Mouse (Mus musculus) embryonic facial prominence, embryonic 13.5 days (tissue): Measurements from ENCODE around the gene Cyb5d1. TPM values are rescaled to one million over a fixed set of nuclear protein-coding genes. Genes with fewer than 3 reads are reported as not detected.
A peak's percentile ranks its signal among the peaks of the same experiment; 100 is the strongest.

Experiments used
- ATAC-seq: fragments of 200-750 bp; cut with Nextera tagmentation; 2 replicates; pipeline ENCODE4 v1.8.0; 2017; ENCODE audit warnings: low read depth; ENCODE audit not compliant: insufficient number of reproducible peaks, insufficient read depth, low FRiP score, low TSS enrichment
- H3K27ac ChIP-seq: fragments of 300-500 bp; sonication (generic); 2 replicates; pipeline ENCODE4 v1.5.1; 2015; ENCODE audit warnings: moderate library complexity, mild to moderate bottlenecking, inconsistent platforms
- H3K27me3 ChIP-seq: fragments of 300-500 bp; sonication (generic); 2 replicates; pipeline ENCODE4 v1.6.1; 2015; ENCODE audit warnings: mild to moderate bottlenecking, inconsistent platforms
- H3K36me3 ChIP-seq: fragments of 300-500 bp; sonication (generic); 2 replicates; pipeline ENCODE4 v1.6.1; 2015; ENCODE audit warnings: mild to moderate bottlenecking, inconsistent platforms
- H3K4me1 ChIP-seq: fragments of 300-500 bp; sonication (generic); 2 replicates; pipeline ENCODE4 v1.6.1; 2015; ENCODE audit warnings: inconsistent platforms
- H3K4me2 ChIP-seq: fragments of 300-500 bp; sonication (generic); 2 replicates; pipeline ENCODE4 v1.6.1; 2015; ENCODE audit warnings: moderate library complexity, mild to moderate bottlenecking, inconsistent platforms
- H3K4me3 ChIP-seq: fragments of 300-500 bp; sonication (generic); 2 replicates; pipeline ENCODE4 v1.5.1; 2015; ENCODE audit warnings: mild to moderate bottlenecking, inconsistent platforms
- H3K9ac ChIP-seq: fragments of 300-500 bp; sonication (generic); 2 replicates; pipeline ENCODE4 v1.6.1; 2015; ENCODE audit warnings: mild to moderate bottlenecking, inconsistent platforms
- H3K9me3 ChIP-seq: fragments of 300-500 bp; sonication (generic); 2 replicates; pipeline ENCODE4 v1.6.1; 2016; ENCODE audit warnings: inconsistent platforms
- WGBS: fragments of 180-500 bp; shearing (Covaris S2); methylation state at CpG from one replicate; pipeline ENCODE4 v1.1.7; 2015; ENCODE audit warnings: mixed read lengths; 5-methylcytosine and 5-hydroxymethylcytosine counted together
- polyA plus RNA-seq: library from polyadenylated mRNA; unstranded; fragments of >200 nt; fragmentation: Nextera tagmentation; extraction: Ambion mirVana; gene quantifications from 2 replicates; pipeline ENCODE4 v1.2.1, GENCODE M21; 2015

Cyb5d1 gene
- polyA plus RNA-seq, 1 experiment from 2014 or later, result 43.4 TPM

- Histone ChIP-seq H3K27ac (peak overlapping the region; percentile 98), H3K4me2 (peak overlapping the region; percentile 97), H3K4me1 (peaks cover 41% of the 10 kb centered on the region), H3K4me3 (peak overlapping the region; percentile 79), H3K36me3 (peaks cover 64% of the 10 kb centered on the region), H3K27me3 (no peaks in the 10 kb centered on the region), H3K9ac (peak overlapping the region; percentile 91), H3K9me3 (no peaks in the 10 kb centered on the region)
- under 1% methylated on average over 33 of the region's 33 CpGs for WGBS
- peak; percentile 28; the same call in 1 of the 2 replicates for ATAC-seq
These were observed 13.3 kb upstream of the Cyb5d1 start for GRCm38 (mm10) chr11:69408541-69409377.

- H3K4me1 ChIP-seq, result peaks cover 30% of the 10 kb centered on the region
- WGBS, result 79% methylated on average over 4 of the region's 4 CpGs
- no peaks in the 10 kb centered on the region for H3K27me3 ChIP-seq
- peak overlapping the region; percentile 91; the same call in 1 of the 2 replicates for H3K9ac ChIP-seq
- no peak overlapping the region for H3K27ac ChIP-seq
- H3K9me3 ChIP-seq, result no peaks in the 10 kb centered on the region
- ATAC-seq, result no peak
- peaks cover 68% of the 10 kb centered on the region for H3K36me3 ChIP-seq
- peak overlapping the region; percentile 97 for H3K4me2 ChIP-seq
- peak overlapping the region; percentile 79 for H3K4me3 ChIP-seq
These were observed 12.2 kb upstream of the Cyb5d1 start for GRCm38 (mm10) chr11:69407724-69408004.

- 89% methylated on average over 16 of the region's 16 CpGs for WGBS
- ATAC-seq, result no peak
- Histone ChIP-seq H3K27me3 (no peaks in the 10 kb centered on the region), H3K4me3 (no peak overlapping the region; the same call in 1 of the 2 replicates), H3K9me3 (no peaks in the 10 kb centered on the region), H3K4me1 (peaks cover 25% of the 10 kb centered on the region), H3K27ac (no peak overlapping the region), H3K4me2 (peak overlapping the region; percentile 97; the same call in 1 of the 2 replicates), H3K9ac (no peak overlapping the region), H3K36me3 (peaks cover 68% of the 10 kb centered on the region)
These were observed 11.7 kb upstream of the Cyb5d1 start for GRCm38 (mm10) chr11:69406867-69407723.

GRCm38 (mm10) chr11:69406282-69406681 is 10.9 kb upstream of the Cyb5d1 start:
- 87% methylated on average over 19 of the region's 19 CpGs for WGBS
- ATAC-seq, result no peak
- no peak overlapping the region for H3K9ac ChIP-seq
- no peak overlapping the region for H3K27ac ChIP-seq
- H3K4me3 ChIP-seq, result no peak overlapping the region; the same call in 1 of the 2 replicates
- H3K36me3 ChIP-seq, result peaks cover 70% of the 10 kb centered on the region
- H3K27me3 ChIP-seq, result no peaks in the 10 kb centered on the region
- peaks cover 17% of the 10 kb centered on the region for H3K4me1 ChIP-seq
- H3K9me3 ChIP-seq, result no peaks in the 10 kb centered on the region
- H3K4me2 ChIP-seq, result no peak overlapping the region

- no peak for ATAC-seq
- WGBS, result 88% methylated on average over 24 of the region's 24 CpGs
- peaks cover 22% of the 10 kb centered on the region for H3K4me1 ChIP-seq
- no peak overlapping the region for H3K4me2 ChIP-seq
- H3K27me3 ChIP-seq, result peaks cover 6% of the 10 kb centered on the region; the same call in 1 of the 2 replicates
- H3K27ac ChIP-seq, result no peak overlapping the region
- H3K9ac ChIP-seq, result no peak overlapping the region
- no peak overlapping the region for H3K4me3 ChIP-seq
- H3K9me3 ChIP-seq, result no peaks in the 10 kb centered on the region
- peaks cover 77% of the 10 kb centered on the region for H3K36me3 ChIP-seq
These were observed 10.2 kb upstream of the Cyb5d1 start for GRCm38 (mm10) chr11:69405397-69406200.

- Histone ChIP-seq H3K9me3 (no peaks in the 10 kb centered on the region), H3K36me3 (peaks cover 85% of the 10 kb centered on the region), H3K9ac (no peak overlapping the region), H3K4me1 (peaks cover 29% of the 10 kb centered on the region), H3K4me2 (no peak overlapping the region), H3K27ac (no peak overlapping the region), H3K27me3 (peaks cover 11% of the 10 kb centered on the region; the same call in 1 of the 2 replicates), H3K4me3 (no peak overlapping the region)
- 91% methylated on average over 23 of the region's 24 CpGs for WGBS
- ATAC-seq, result no peak
These were observed 9.4 kb upstream of the Cyb5d1 start for GRCm38 (mm10) chr11:69404595-69405396.

GRCm38 (mm10) chr11:69403691-69404594 is 8.5 kb upstream of the Cyb5d1 start:
- Histone ChIP-seq H3K36me3 (peaks cover 91% of the 10 kb centered on the region), H3K9me3 (no peaks in the 10 kb centered on the region), H3K4me1 (peaks cover 31% of the 10 kb centered on the region), H3K27me3 (peaks cover 11% of the 10 kb centered on the region; the same call in 1 of the 2 replicates), H3K4me3 (no peak overlapping the region), H3K9ac (no peak overlapping the region), H3K27ac (no peak overlapping the region), H3K4me2 (no peak overlapping the region)
- no peak for ATAC-seq
- 94% methylated on average over 36 of the region's 38 CpGs for WGBS

GRCm38 (mm10) chr11:69401987-69402386 is 6.6 kb upstream of the Cyb5d1 start:
- Histone ChIP-seq H3K36me3 (peaks cover 88% of the 10 kb centered on the region), H3K27me3 (peaks cover 11% of the 10 kb centered on the region; the same call in 1 of the 2 replicates), H3K4me2 (no peak overlapping the region), H3K27ac (no peak overlapping the region), H3K4me1 (peaks cover 38% of the 10 kb centered on the region), H3K4me3 (no peak overlapping the region), H3K9ac (no peak overlapping the region), H3K9me3 (no peaks in the 10 kb centered on the region)
- 85% methylated on average over 12 of the region's 12 CpGs for WGBS
- no peak for ATAC-seq

- no peak overlapping the region for H3K9ac ChIP-seq
These were observed 5.8 kb upstream of the Cyb5d1 start for GRCm38 (mm10) chr11:69401210-69401637.

More at GRCm38 (mm10) chr11:69401210-69401637, 5.8 kb upstream of the Cyb5d1 start:
- Histone ChIP-seq H3K36me3 (peaks cover 81% of the 10 kb centered on the region), H3K27me3 (peaks cover 11% of the 10 kb centered on the region; the same call in 1 of the 2 replicates), H3K4me3 (no peak overlapping the region), H3K27ac (no peak overlapping the region), H3K4me1 (peaks cover 46% of the 10 kb centered on the region), H3K4me2 (no peak overlapping the region), H3K9me3 (no peaks in the 10 kb centered on the region)
- peak; percentile 28; the same call in 1 of the 2 replicates for ATAC-seq
- WGBS, result 16% methylated on average over 22 of the region's 22 CpGs
